Mouse (Mus musculus): ENCODE data around the gene Inka2. TPM values are rescaled to one million over a fixed set of nuclear protein-coding genes. Genes with fewer than 3 reads are reported as not detected.

Inka2 gene
- polyA plus RNA-seq, 1 experiment: 7.4 TPM

- TF ChIP-seq CTCF (IDR thresholded peaks at IDR 0.05; ENCODE audit: borderline replicate concordance, extremely low read depth, insufficient read depth, insufficient read length) (no peak), POLR2A (IDR thresholded peaks at IDR 0.05; ENCODE audit: borderline replicate concordance, extremely low read depth, insufficient read depth, insufficient read length, poor library complexity, severe bottlenecking) (no peak)
- peak; percentile 63 for DNase-seq (ENCODE audit: low read depth)
Measured at GRCm38 (mm10) chr3:105714091-105714819, 9.9 kb downstream of the Inka2 start.

GRCm38 (mm10) chr3:105714820-105715167, 10.4 kb downstream of the Inka2 start:
- DNase-seq (ENCODE audit: low read depth): no peak
- TF ChIP-seq CTCF (IDR thresholded peaks at IDR 0.05; ENCODE audit: borderline replicate concordance, extremely low read depth, insufficient read depth, insufficient read length): no peak
- TF ChIP-seq POLR2A (IDR thresholded peaks at IDR 0.05; ENCODE audit: borderline replicate concordance, extremely low read depth, insufficient read depth, insufficient read length, poor library complexity, severe bottlenecking): no peak

- TF ChIP-seq POLR2A (IDR thresholded peaks at IDR 0.05; ENCODE audit: borderline replicate concordance, extremely low read depth, insufficient read depth, insufficient read length, poor library complexity, severe bottlenecking) (no peak), CTCF (IDR thresholded peaks at IDR 0.05; ENCODE audit: borderline replicate concordance, extremely low read depth, insufficient read depth, insufficient read length) (no peak)
- no peak for DNase-seq (ENCODE audit: low read depth)
Measured at GRCm38 (mm10) chr3:105716353-105717000, 12.1 kb downstream of the Inka2 start.

- peak; percentile 79 for DNase-seq (ENCODE audit: low read depth)
- TF ChIP-seq POLR2A (IDR thresholded peaks at IDR 0.05; ENCODE audit: borderline replicate concordance, extremely low read depth, insufficient read depth, insufficient read length, poor library complexity, severe bottlenecking) (no peak), CTCF (IDR thresholded peaks at IDR 0.05; ENCODE audit: borderline replicate concordance, extremely low read depth, insufficient read depth, insufficient read length) (no peak)
Measured at GRCm38 (mm10) chr3:105717856-105718555, 13.6 kb downstream of the Inka2 start.

- no peak for TF ChIP-seq POLR2A (IDR thresholded peaks at IDR 0.05; ENCODE audit: borderline replicate concordance, extremely low read depth, insufficient read depth, insufficient read length, poor library complexity, severe bottlenecking)
- no peak for DNase-seq (ENCODE audit: low read depth)
Measured at GRCm38 (mm10) chr3:105718746-105719145, 14.3 kb downstream of the Inka2 start.

GRCm38 (mm10) chr3:105719979-105720378, 15.6 kb downstream of the Inka2 start:
- no peak for DNase-seq (ENCODE audit: low read depth)
- TF ChIP-seq CTCF (IDR thresholded peaks at IDR 0.05; ENCODE audit: borderline replicate concordance, extremely low read depth, insufficient read depth, insufficient read length) (no peak), POLR2A (IDR thresholded peaks at IDR 0.05; ENCODE audit: borderline replicate concordance, extremely low read depth, insufficient read depth, insufficient read length, poor library complexity, severe bottlenecking) (no peak)

GRCm38 (mm10) chr3:105720514-105720913, 16.1 kb downstream of the Inka2 start:
- TF ChIP-seq POLR2A (IDR thresholded peaks at IDR 0.05; ENCODE audit: borderline replicate concordance, extremely low read depth, insufficient read depth, insufficient read length, poor library complexity, severe bottlenecking) (no peak), CTCF (IDR thresholded peaks at IDR 0.05; ENCODE audit: borderline replicate concordance, extremely low read depth, insufficient read depth, insufficient read length) (no peak)
- DNase-seq (ENCODE audit: low read depth): no peak

GRCm38 (mm10) chr3:105721681-105722201, 17.3 kb downstream of the Inka2 start:
- DNase-seq (ENCODE audit: low read depth): no peak
- no peak for TF ChIP-seq POLR2A (IDR thresholded peaks at IDR 0.05; ENCODE audit: borderline replicate concordance, extremely low read depth, insufficient read depth, insufficient read length, poor library complexity, severe bottlenecking)
- TF ChIP-seq CTCF (IDR thresholded peaks at IDR 0.05; ENCODE audit: borderline replicate concordance, extremely low read depth, insufficient read depth, insufficient read length): no peak

GRCm38 (mm10) chr3:105722510-105722909, 18.1 kb downstream of the Inka2 start:
- no peak for DNase-seq (ENCODE audit: low read depth)
- TF ChIP-seq CTCF (IDR thresholded peaks at IDR 0.05; ENCODE audit: borderline replicate concordance, extremely low read depth, insufficient read depth, insufficient read length) (no peak), POLR2A (IDR thresholded peaks at IDR 0.05; ENCODE audit: borderline replicate concordance, extremely low read depth, insufficient read depth, insufficient read length, poor library complexity, severe bottlenecking) (no peak)

GRCm38 (mm10) chr3:105726037-105726436, 21.6 kb downstream of the Inka2 start:
- peak; percentile 88 for DNase-seq (ENCODE audit: low read depth)
- TF ChIP-seq POLR2A (IDR thresholded peaks at IDR 0.05; ENCODE audit: borderline replicate concordance, extremely low read depth, insufficient read depth, insufficient read length, poor library complexity, severe bottlenecking): no peak
- peak; percentile 58 for TF ChIP-seq CTCF (IDR thresholded peaks at IDR 0.05; ENCODE audit: borderline replicate concordance, extremely low read depth, insufficient read depth, insufficient read length)

GRCm38 (mm10) chr3:105732360-105732759, 28.0 kb downstream of the Inka2 start:
- DNase-seq (ENCODE audit: low read depth): no peak
- TF ChIP-seq CTCF (IDR thresholded peaks at IDR 0.05; ENCODE audit: borderline replicate concordance, extremely low read depth, insufficient read depth, insufficient read length): no peak
- no peak for TF ChIP-seq POLR2A (IDR thresholded peaks at IDR 0.05; ENCODE audit: borderline replicate concordance, extremely low read depth, insufficient read depth, insufficient read length, poor library complexity, severe bottlenecking)

Measured in brain, embryonic 14.5 days (tissue).